Mouse (Mus musculus) thymus, postnatal 0 days (tissue): ENCODE measurements around the gene Cyba. TPM values are rescaled to one million over a fixed set of nuclear protein-coding genes. Genes with fewer than 3 reads are reported as not detected.

Experiments
- DNase-seq: peaks from one replicate; pipeline ENCODE4 v3.0.0-alpha.2; 2015; ENCODE audit warnings: low spot score
- polyA plus RNA-seq: library from polyadenylated mRNA; unstranded; fragments of >200 nt; fragmentation: Nextera tagmentation; extraction: Ambion mirVana; gene quantifications from 2 replicates; pipeline ENCODE4 v1.2.1, GENCODE M21; 2015

Cyba gene
- 540 and 564 TPM in 2 replicates for polyA plus RNA-seq

- peak; percentile 82 for DNase-seq
These were observed at the start of gene Cyba for GRCm38 (mm10) chr8:122432443-122433268. Cyba (minus strand) TSS chr8:122432930.

- DNase-seq: no peak
These were observed 49.7 kb upstream of the Cyba start for GRCm38 (mm10) chr8:122482448-122482847.

GRCm38 (mm10) chr8:122475580-122476320, 43.0 kb upstream of the Cyba start, which contains the start of the genes Rnf166 and Ctu2:
Rnf166 (minus strand) TSS chr8:122476064.
Ctu2 (plus strand) TSS chr8:122476143.
- peak; percentile 94 for DNase-seq

GRCm38 (mm10) chr8:122474951-122475560, 42.3 kb upstream of the Cyba start:
- DNase-seq: peak; percentile 67

- peak; percentile 92 for DNase-seq
These were observed 41.2 kb upstream of the Cyba start for GRCm38 (mm10) chr8:122473911-122474421.

- DNase-seq: peak; percentile 69
These were observed 38.0 kb upstream of the Cyba start for GRCm38 (mm10) chr8:122470691-122471090.

GRCm38 (mm10) chr8:122469965-122470364, 37.2 kb upstream of the Cyba start:
- peak; percentile 91 for DNase-seq

GRCm38 (mm10) chr8:122469407-122469806, 36.7 kb upstream of the Cyba start:
- no peak for DNase-seq

- DNase-seq: peak; percentile 63
These were observed 35.1 kb upstream of the Cyba start for GRCm38 (mm10) chr8:122467816-122468215.

- no peak for DNase-seq
These were observed 32.3 kb upstream of the Cyba start for GRCm38 (mm10) chr8:122464985-122465384.

- peak; percentile 94 for DNase-seq
These were observed 31.2 kb upstream of the Cyba start for GRCm38 (mm10) chr8:122463651-122464640.

- DNase-seq: no peak
These were observed 29.8 kb upstream of the Cyba start for GRCm38 (mm10) chr8:122462510-122462909.

GRCm38 (mm10) chr8:122461473-122462148, 28.9 kb upstream of the Cyba start:
- DNase-seq: no peak

- peak; percentile 79 for DNase-seq
These were observed 28.1 kb upstream of the Cyba start, which contains the start of gene Snai3 for GRCm38 (mm10) chr8:122460524-122461472. Snai3 (minus strand) TSS chr8:122460733.

GRCm38 (mm10) chr8:122459990-122460389, 27.3 kb upstream of the Cyba start:
- peak; percentile 75 for DNase-seq

GRCm38 (mm10) chr8:122459218-122459900, 26.6 kb upstream of the Cyba start:
- DNase-seq: peak; percentile 76

GRCm38 (mm10) chr8:122457171-122457570, 24.4 kb upstream of the Cyba start:
- DNase-seq: no peak

GRCm38 (mm10) chr8:122454409-122454808, 21.7 kb upstream of the Cyba start:
- no peak for DNase-seq
